Mouse (Mus musculus): ENCODE data around the gene Med13l.

Med13l gene

GRCm38 (mm10) chr5:118727336-118727735 is 166.9 kb downstream of the Med13l start:
- no peak for DNase-seq (ENCODE audit: low spot score in 2 of 2)

DNA sequence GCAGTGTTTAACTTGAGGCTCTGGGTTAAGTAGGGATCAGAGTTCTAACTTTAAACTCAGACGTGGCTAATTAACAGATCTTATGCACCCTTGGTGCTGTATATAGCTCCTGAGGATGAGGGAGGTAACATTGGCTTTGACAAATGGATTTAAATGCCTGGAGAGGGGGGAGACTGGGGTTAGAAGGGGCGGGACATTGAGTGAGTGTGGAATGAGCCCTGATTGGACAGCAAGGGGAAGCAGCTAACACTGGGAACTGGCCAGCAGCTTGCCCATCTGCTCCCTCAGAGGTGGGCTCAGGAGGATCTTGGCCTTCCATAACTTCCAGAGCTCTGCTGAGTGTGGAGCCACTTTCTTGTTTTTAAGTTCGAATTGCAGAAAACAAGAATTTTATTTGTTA is 171.7 kb downstream of the Med13l start:
- DNase-seq (ENCODE audit: low spot score in 2 of 2), result no peak

DNA sequence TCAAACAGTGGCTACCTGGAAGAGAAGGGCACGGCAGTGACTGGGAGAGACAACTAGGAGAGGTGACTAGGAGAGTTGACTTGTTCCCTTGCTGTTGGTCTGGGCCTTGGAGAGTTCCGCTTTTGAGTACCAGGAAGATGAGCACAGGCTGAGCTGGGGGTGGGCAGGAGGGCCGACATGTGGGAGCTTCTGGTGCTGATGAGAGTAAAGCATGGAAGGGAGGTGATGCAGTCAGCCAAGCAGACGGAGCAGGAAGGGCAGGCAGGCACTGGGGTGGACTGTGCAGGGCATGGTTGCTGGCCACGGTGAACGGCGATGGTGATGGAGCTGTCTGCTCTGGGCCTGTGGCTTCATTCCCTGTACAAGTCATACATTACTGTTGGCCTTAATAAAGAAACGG is 172.2 kb downstream of the Med13l start:
- DNase-seq (ENCODE audit: low spot score in 2 of 2), result no peak

GRCm38 (mm10) chr5:118733566-118733965 is 173.1 kb downstream of the Med13l start:
- DNase-seq (ENCODE audit: low spot score in 2 of 2), result no peak

GRCm38 (mm10) chr5:118734455-118734854 is 174.0 kb downstream of the Med13l start:
- no peak for DNase-seq (ENCODE audit: low spot score in 2 of 2)

GRCm38 (mm10) chr5:118735738-118736137 is 175.3 kb downstream of the Med13l start:
- no peak for DNase-seq (ENCODE audit: low spot score in 2 of 2)

- peak; percentile 51 to 73 for DNase-seq (ENCODE audit: low spot score in 2 of 2)
These were observed 177.1 kb downstream of the Med13l start for GRCm38 (mm10) chr5:118737548-118737947.

- no peak for DNase-seq (ENCODE audit: low spot score in 2 of 2)
These were observed 182.6 kb downstream of the Med13l start for GRCm38 (mm10) chr5:118743067-118743466.

DNA sequence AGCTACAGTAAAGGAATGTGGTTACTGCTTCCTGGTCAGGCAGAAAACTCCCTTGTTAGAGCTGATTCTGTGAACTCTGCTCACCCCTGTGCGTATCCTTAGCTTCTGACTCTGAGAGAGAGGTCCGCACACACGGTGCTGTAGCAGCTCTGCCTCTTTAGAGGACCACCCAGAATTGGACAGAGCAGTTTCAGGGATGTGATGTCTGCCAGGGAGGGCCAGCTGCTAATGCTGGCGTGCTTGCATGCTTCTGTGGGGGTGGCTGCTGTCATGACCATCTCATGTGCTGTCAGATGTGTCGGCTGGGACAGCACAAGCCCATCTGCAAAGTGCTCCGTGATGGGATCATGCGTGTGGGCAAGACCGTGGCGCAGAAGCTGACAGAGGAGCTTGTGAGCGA is 186.5 kb downstream of the Med13l start:
- DNase-seq (ENCODE audit: low spot score in 2 of 2), result no peak

DNA sequence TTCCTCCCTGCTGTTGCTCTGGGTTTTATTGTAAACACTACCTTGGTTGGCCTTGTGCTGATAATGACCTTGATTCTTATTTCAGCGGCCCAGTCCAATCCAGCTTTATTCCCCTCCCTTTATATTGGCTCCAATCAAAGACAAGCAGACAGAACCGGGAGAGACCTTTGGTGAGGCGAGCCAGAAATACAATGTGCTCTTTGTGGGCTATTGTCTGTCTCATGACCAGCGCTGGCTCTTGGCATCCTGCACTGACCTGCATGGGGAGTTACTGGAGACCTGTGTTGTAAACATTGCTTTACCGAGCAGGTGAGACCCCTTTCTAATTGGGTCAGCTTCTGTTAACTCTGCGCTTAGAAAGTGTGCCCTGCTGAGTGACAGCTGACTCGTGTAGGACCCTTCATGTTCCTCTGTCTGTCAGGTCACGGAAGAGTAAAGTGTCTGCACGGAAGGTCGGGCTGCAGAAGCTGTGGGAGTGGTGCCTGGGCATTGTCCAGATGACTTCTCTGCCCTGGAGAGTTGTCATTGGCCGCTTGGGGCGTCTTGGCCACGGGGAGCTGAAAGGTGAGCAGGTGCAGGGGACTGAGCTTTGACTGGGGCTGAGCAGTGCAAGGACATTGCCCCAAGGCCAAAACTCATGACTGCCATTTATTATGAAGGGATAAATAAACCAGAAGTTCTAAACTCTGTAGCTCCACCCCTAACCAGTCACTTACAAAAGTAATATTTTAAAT is 191.1 kb downstream of the Med13l start:
- DNase-seq (ENCODE audit: low spot score in 2 of 2), result no peak

DNA sequence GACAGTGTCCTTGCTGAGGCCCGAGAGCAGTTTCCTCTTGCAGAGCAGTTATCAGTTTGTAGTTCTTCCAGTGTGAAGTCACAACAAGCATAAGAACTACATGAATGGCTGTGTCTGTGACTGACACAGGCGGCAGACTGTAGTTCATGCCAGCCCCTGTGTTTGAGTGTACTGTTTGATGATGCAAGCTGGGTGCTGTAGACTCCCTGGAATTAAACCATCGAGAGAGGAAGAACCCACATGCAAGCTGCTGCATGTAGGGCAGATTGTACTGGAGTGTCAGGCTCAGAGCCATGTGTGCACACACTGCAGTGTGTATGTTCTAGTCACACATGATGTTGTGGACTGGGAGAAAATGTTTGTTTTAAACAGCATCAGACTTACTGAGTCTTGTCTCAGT is 192.4 kb downstream of the Med13l start:
- no peak for DNase-seq (ENCODE audit: low spot score in 2 of 2)

GRCm38 (mm10) chr5:118753471-118754044 is 193.1 kb downstream of the Med13l start:
- DNase-seq (ENCODE audit: low spot score in 2 of 2), result no peak

DNA sequence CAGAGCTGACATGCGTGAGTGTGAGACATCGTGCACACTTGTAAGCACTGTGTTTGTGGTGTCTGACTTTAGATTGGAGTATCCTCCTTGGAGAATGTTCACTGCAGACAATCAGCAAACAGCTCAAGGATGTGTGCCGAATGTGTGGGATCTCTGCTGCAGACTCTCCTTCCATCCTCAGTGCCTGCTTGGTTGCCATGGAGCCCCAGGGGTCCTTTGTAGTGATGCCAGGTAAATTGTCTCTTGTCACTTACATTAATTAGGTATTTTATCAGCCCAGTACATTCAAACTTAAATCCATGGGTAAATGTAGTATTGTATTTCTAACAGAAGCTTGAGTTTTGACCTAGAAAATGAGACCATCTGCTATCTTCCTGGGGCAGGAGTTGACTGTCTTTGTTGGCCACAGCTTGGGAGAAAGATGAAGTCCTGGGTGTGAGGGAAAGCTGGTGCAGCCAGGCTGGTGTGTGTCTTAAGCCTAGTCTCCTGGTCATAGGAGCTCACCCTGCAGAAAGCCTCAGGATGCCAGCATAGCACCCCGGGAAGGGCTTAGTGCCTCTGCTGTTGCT is 193.8 kb downstream of the Med13l start:
- DNase-seq (ENCODE audit: low spot score in 2 of 2), result no peak

GRCm38 (mm10) chr5:118756078-118756477 is 195.6 kb downstream of the Med13l start:
- no peak for DNase-seq (ENCODE audit: low spot score in 2 of 2)

DNA sequence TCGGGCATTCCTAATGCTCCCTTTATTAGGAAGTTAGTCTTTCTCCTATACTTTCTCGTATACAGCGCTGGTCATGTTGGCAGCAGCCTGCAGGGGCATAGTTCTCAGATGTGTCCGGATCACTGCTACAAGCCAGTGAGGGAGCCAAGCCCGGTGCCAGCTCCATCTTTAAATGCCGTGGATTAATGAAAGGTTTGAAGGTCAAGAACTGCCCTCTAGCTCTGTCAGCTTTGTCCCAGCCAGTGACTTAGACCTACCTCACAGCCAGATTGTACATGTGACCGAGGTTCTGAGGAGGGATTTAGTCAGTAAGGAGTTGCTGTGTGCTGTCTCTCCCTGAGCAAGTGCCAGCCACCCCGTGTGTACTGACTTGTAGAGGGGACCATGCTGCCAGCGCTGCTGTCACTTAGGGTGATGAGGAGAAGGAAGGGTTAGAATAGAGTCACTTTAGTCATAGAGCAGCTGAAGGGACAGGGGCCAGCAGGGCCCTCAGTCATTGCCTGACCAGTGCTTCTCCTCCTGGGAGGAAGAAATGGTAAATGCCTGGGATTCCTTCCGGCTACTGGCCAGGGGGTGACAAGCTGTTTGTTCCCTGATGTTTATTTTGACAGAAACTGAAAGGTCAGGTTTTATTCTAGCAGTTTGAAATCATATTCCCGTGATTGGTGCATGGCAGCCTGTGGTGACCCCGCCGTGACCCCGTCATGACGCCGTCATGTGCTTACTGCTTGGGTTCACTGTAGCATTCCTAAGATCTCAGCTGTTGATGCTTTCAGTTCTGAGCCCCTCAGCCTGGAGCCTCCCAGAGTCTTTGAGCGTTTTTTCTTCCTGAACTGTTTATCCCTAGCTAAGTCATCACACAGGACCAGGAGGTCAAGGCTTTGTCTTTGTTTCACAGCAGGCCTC is 197.2 kb downstream of the Med13l start:
- no peak for DNase-seq (ENCODE audit: low spot score in 2 of 2)

DNA sequence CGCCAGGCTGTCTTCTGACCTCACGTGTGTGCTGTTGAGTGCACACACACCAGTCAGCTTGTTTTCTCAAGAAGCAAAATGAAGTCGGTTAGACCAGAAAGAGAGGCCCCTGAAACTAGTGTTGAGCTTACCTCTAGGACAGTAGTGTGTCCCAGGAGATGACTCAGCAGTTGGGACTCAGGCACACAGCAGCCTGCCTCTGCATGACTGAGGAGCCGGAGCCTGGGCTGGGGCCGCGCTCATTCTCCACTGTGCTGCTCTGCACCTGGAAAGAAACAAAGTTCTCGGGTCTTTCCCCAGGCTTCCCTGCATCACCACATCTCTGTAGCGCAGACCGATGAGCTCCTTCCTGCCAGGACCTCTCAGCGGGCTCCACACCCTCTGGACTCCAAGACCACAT is 200.5 kb downstream of the Med13l start:
- no peak for DNase-seq (ENCODE audit: low spot score in 2 of 2)

- DNase-seq (ENCODE audit: low spot score in 2 of 2), result no peak
These were observed 202.2 kb downstream of the Med13l start for GRCm38 (mm10) chr5:118762499-118763185.

DNA sequence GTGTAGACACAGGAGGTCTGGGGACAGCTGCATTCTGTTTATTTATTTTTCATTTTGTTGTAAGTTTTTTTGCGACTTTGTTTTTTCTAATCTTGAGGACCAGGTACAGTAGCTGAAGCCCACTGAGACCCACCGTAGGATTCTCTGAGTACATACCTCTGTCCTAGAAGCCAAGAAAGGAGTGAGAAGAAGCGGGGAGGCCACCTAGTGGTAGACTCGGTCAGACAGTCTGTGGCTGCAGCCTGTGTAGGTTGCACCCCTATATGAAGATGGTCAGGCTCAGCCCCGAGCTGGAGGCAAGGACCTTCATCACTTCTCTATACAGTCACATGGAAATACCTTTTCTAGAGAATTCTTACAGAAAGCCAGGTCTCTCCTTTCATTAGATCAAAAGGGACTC is 202.9 kb downstream of the Med13l start:
- DNase-seq (ENCODE audit: low spot score in 2 of 2), result no peak

DNA sequence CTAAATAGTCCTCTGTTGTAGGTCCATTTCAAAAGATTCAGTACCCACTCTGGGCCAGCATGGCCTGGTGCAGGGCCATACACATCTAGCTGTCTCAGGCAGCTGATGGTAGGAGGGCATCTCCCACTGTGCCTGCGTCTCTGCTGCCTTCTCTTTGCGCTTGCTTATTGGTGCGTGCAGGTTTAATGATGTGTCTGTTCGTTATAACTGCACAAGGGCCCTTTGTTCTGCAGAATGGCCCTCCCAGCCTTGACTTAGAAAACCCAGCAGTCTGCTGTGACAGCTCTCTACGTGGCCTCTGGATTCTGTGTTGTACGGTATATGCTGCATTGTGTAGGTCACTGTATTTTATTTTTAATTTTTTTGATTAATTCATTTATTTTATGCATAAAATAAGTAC is 208.7 kb downstream of the Med13l start:
- DNase-seq (ENCODE audit: low spot score in 2 of 2), result no peak

- no peak for DNase-seq (ENCODE audit: low spot score in 2 of 2)
These were observed 213.4 kb downstream of the Med13l start for GRCm38 (mm10) chr5:118773866-118774265.

DNA sequence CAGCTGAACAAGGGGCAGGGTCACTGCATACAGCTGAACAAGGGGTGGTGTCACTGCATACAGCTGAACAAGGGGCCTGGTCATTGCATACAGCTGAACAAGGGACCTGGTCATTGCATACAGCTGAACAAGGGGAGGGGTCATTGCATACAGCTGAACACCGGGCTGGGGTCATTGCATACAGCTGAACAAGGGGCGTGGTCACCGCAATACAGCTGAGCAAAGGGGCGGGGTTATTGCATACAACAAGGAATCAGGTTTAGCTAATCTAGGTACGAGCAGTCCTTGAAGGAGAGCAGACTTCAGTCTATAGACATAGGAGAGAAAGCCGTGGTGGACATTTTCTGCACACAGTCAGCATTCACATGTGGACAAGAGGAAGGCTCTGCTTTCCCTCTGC is 215.9 kb downstream of the Med13l start:
- DNase-seq (ENCODE audit: low spot score in 2 of 2), result no peak

- DNase-seq (ENCODE audit: low spot score in 2 of 2), result peak; percentile 63 to 82
These were observed 221.1 kb downstream of the Med13l start for GRCm38 (mm10) chr5:118781598-118781997.

All from urinary bladder, postnatal 4 days (tissue).